Mouse (Mus musculus): ENCODE results near the gene Man1b1.

- TF ChIP-seq CTCF (IDR thresholded peaks at IDR 0.05; ENCODE audit: extremely low read depth, insufficient read depth, insufficient read length, insufficient replicate concordance) (no peak), POLR2A (IDR thresholded peaks at IDR 0.05; ENCODE audit: low read depth, low read length) (no peak)
These were observed 23.4 kb downstream of the Man1b1 start for GRCm38 (mm10) chr2:25355419-25356066.

Measured in spleen, adult 2 months (tissue).